Mouse (Mus musculus): Measurements from ENCODE around the gene Foxp1. TPM values are rescaled to one million over a fixed set of nuclear protein-coding genes. Genes with fewer than 3 reads are reported as not detected.

Gene Foxp1
- polyA plus RNA-seq, 1 experiment from 2014 or later, result 39.3 TPM

- H3K27me3 ChIP-seq, result no peaks in the 10 kb centered on the region
- no peak for TF ChIP-seq CTCF (IDR thresholded peaks at IDR 0.05)
- in situ Hi-C loops (cut with MboI; ENCODE audit: low pct_unique_long_range_greater_than_20kb), result no loop called here
- no peak for ATAC-seq
- POLR2A ChIA-PET, result no interaction called here
- CTCF ChIA-PET, result no interaction called here
- DNase-seq (ENCODE audit: low read depth, low spot score), result no peak
Measured at GRCm38 (mm10) chr6:99344966-99345365, 177.6 kb downstream of the Foxp1 start.

- DNase-seq (ENCODE audit: low read depth, low spot score) (no peak), ATAC-seq (no peak)
- in situ Hi-C loops (cut with MboI; ENCODE audit: low pct_unique_long_range_greater_than_20kb), result no loop called here
- CTCF ChIA-PET, result no interaction called here
- TF ChIP-seq CTCF (IDR thresholded peaks at IDR 0.05), result no peak
- POLR2A ChIA-PET, result no interaction called here
- no peaks in the 10 kb centered on the region for H3K27me3 ChIP-seq
Measured at GRCm38 (mm10) chr6:99344357-99344756, 178.2 kb downstream of the Foxp1 start.

- in situ Hi-C loops (cut with MboI; ENCODE audit: low pct_unique_long_range_greater_than_20kb), result no loop called here
- ChIA-PET POLR2A (no interaction called here), CTCF (interaction anchor here (1.1 kb wide), 1 partner anchor 18 kb away, joined by 3 read pairs; no protein-coding TSS in a partner anchor)
- no peak for DNase-seq (ENCODE audit: low read depth, low spot score)
- TF ChIP-seq CTCF (IDR thresholded peaks at IDR 0.05), result no peak
- H3K27me3 ChIP-seq, result no peaks in the 10 kb centered on the region
- ATAC-seq, result no peak
Measured at GRCm38 (mm10) chr6:99343815-99344214, 178.7 kb downstream of the Foxp1 start.

GRCm38 (mm10) chr6:99342416-99342815, 180.1 kb downstream of the Foxp1 start:
- no peaks in the 10 kb centered on the region for H3K27me3 ChIP-seq
- in situ Hi-C loops (cut with MboI; ENCODE audit: low pct_unique_long_range_greater_than_20kb), result no loop called here
- CTCF ChIA-PET, result interaction anchor here (1.1 kb wide), 1 partner anchor 9 kb away, joined by 3 read pairs; no protein-coding TSS in a partner anchor
- DNase-seq (ENCODE audit: low read depth, low spot score) (no peak), ATAC-seq (no peak)
- TF ChIP-seq CTCF (IDR thresholded peaks at IDR 0.05), result no peak
- POLR2A ChIA-PET, result no interaction called here

GRCm38 (mm10) chr6:99340902-99341301, 181.6 kb downstream of the Foxp1 start:
- H3K27me3 ChIP-seq, result no peaks in the 10 kb centered on the region
- TF ChIP-seq CTCF (IDR thresholded peaks at IDR 0.05), result no peak
- POLR2A ChIA-PET, result no interaction called here
- DNase-seq (ENCODE audit: low read depth, low spot score) (no peak), ATAC-seq (no peak)
- CTCF ChIA-PET, result no interaction called here
- in situ Hi-C loops (cut with MboI; ENCODE audit: low pct_unique_long_range_greater_than_20kb), result no loop called here

GRCm38 (mm10) chr6:99339986-99340721, 182.4 kb downstream of the Foxp1 start:
- no peak for TF ChIP-seq CTCF (IDR thresholded peaks at IDR 0.05)
- POLR2A ChIA-PET, result no interaction called here
- ATAC-seq (no peak), DNase-seq (ENCODE audit: low read depth, low spot score) (no peak)
- H3K27me3 ChIP-seq, result no peaks in the 10 kb centered on the region
- in situ Hi-C loops (cut with MboI; ENCODE audit: low pct_unique_long_range_greater_than_20kb), result no loop called here
- CTCF ChIA-PET, result interaction anchor here (1.3 kb wide), 1 partner anchor 61 kb away, joined by 4 read pairs; no protein-coding TSS in a partner anchor

- ATAC-seq (no peak), DNase-seq (ENCODE audit: low read depth, low spot score) (no peak)
- in situ Hi-C loops (cut with MboI; ENCODE audit: low pct_unique_long_range_greater_than_20kb), result no loop called here
- H3K27me3 ChIP-seq, result no peaks in the 10 kb centered on the region
- POLR2A ChIA-PET, result interaction anchor here (0.6 kb wide), 1 partner anchor 94 kb away, joined by 3 read pairs; no protein-coding TSS in a partner anchor
- CTCF ChIA-PET, result interaction anchor here (1.3 to 1.7 kb wide), 2 partner anchors 24 to 60 kb away, joined by 3 to 4 read pairs; no protein-coding TSS in a partner anchor
- no peak for TF ChIP-seq CTCF (IDR thresholded peaks at IDR 0.05)
Measured at GRCm38 (mm10) chr6:99339343-99339620, 183.2 kb downstream of the Foxp1 start.

GRCm38 (mm10) chr6:99338593-99339342, 183.8 kb downstream of the Foxp1 start:
- ChIA-PET CTCF (interaction anchor here (1.3 to 1.7 kb wide), 2 partner anchors 23 to 60 kb away, joined by 3 to 4 read pairs; no protein-coding TSS in a partner anchor), POLR2A (interaction anchor here (0.6 kb wide), 2 partner anchors 93 to 144 kb away, joined by 3 to 4 read pairs; no protein-coding TSS in a partner anchor)
- DNase-seq (ENCODE audit: low read depth, low spot score), result no peak
- ATAC-seq, result no peak
- in situ Hi-C loops (cut with MboI; ENCODE audit: low pct_unique_long_range_greater_than_20kb), result no loop called here
- TF ChIP-seq CTCF (IDR thresholded peaks at IDR 0.05), result no peak
- H3K27me3 ChIP-seq, result no peaks in the 10 kb centered on the region

GRCm38 (mm10) chr6:99338174-99338573, 184.3 kb downstream of the Foxp1 start:
- in situ Hi-C loops (cut with MboI; ENCODE audit: low pct_unique_long_range_greater_than_20kb), result no loop called here
- ATAC-seq (no peak), DNase-seq (ENCODE audit: low read depth, low spot score) (no peak)
- TF ChIP-seq CTCF (IDR thresholded peaks at IDR 0.05), result no peak
- no peaks in the 10 kb centered on the region for H3K27me3 ChIP-seq
- ChIA-PET POLR2A (no interaction called here), CTCF (interaction anchor here (1.7 kb wide), 1 partner anchor 23 kb away, joined by 3 read pairs; no protein-coding TSS in a partner anchor)

GRCm38 (mm10) chr6:99337575-99337974, 184.9 kb downstream of the Foxp1 start:
- no peak for ATAC-seq
- no peak for DNase-seq (ENCODE audit: low read depth, low spot score)

GRCm38 (mm10) chr6:99336191-99336590, 186.3 kb downstream of the Foxp1 start:
- in situ Hi-C loops (cut with MboI; ENCODE audit: low pct_unique_long_range_greater_than_20kb), result no loop called here
- TF ChIP-seq CTCF (IDR thresholded peaks at IDR 0.05), result no peak
- ATAC-seq (no peak), DNase-seq (ENCODE audit: low read depth, low spot score) (no peak)
- POLR2A ChIA-PET, result no interaction called here
- H3K27me3 ChIP-seq, result no peaks in the 10 kb centered on the region
- CTCF ChIA-PET, result interaction anchor here (1.2 kb wide), 1 partner anchor 20 kb away, joined by 3 read pairs; no protein-coding TSS in a partner anchor

More at GRCm38 (mm10) chr6:99337575-99337974, 184.9 kb downstream of the Foxp1 start:
- ChIA-PET CTCF (no interaction called here), POLR2A (no interaction called here)
- in situ Hi-C loops (cut with MboI; ENCODE audit: low pct_unique_long_range_greater_than_20kb), result no loop called here
- H3K27me3 ChIP-seq, result no peaks in the 10 kb centered on the region
- no peak for TF ChIP-seq CTCF (IDR thresholded peaks at IDR 0.05)

Measured in Patski (cell line).